Mouse (Mus musculus): ENCODE data around the gene Cryga.

- TF ChIP-seq CTCF (IDR thresholded peaks at IDR 0.05) = no peak
- TF ChIP-seq EP300 (IDR thresholded peaks at IDR 0.05; ENCODE audit: insufficient read depth, low read depth, low read length) = no peak
- TF ChIP-seq POLR2A (IDR thresholded peaks at IDR 0.05; ENCODE audit: insufficient read depth, low read depth, low read length) = no peak
Measured at GRCm38 (mm10) chr1:65112807-65113196, 9.6 kb upstream of the Cryga start.

Measured in heart, adult 2 months (tissue).